Mouse (Mus musculus) neutrophil, adult 5-6 weeks (primary cell): ENCODE data around the gene Triobp. TPM values are rescaled to one million over a fixed set of nuclear protein-coding genes. Genes with fewer than 3 reads are reported as not detected.
"Not testable (repeated sequence)": the region's sequence is repeated elsewhere in the genome, so short reads cannot be mapped to it uniquely, and the experiment has no call there.

Source experiments
- ATAC-seq: fragments of 151-379, 151-347 bp; 2 replicates; pipeline ENCODE4 v1.8.0; 2017; ENCODE audit warnings: mild to moderate bottlenecking, moderate TSS enrichment; ENCODE audit not compliant: insufficient number of reproducible peaks, poor library complexity, low FRiP score, severe bottlenecking; ENCODE audit errors: extremely low read depth
- total RNA-seq: library from RNA; stranded (forward); fragments of 200-1000 nt; gene quantifications from 2 replicates; pipeline ENCODE4 v1.2.3, GENCODE M21; 2017

The Triobp gene
- total RNA-seq, 1 experiment from 2014 or later, result 37.2 TPM

GRCm38 (mm10) chr15:78990970-78991525 is 43.5 kb downstream of the Triobp start:
- ATAC-seq, result no peak

- no peak for ATAC-seq
These were observed 44.7 kb downstream of the Triobp start for GRCm38 (mm10) chr15:78992235-78992634.

GRCm38 (mm10) chr15:78992925-78993324 is 45.4 kb downstream of the Triobp start:
- ATAC-seq, result no peak

- ATAC-seq, result no peak
These were observed 48.4 kb downstream of the Triobp start for GRCm38 (mm10) chr15:78995916-78996315.

- no peak for ATAC-seq
These were observed 49.1 kb downstream of the Triobp start for GRCm38 (mm10) chr15:78996663-78997062.

GRCm38 (mm10) chr15:78998348-78998747 is 50.8 kb downstream of the Triobp start:
- no peak for ATAC-seq

- no peak for ATAC-seq
These were observed 52.1 kb downstream of the Triobp start for GRCm38 (mm10) chr15:78999586-78999985.

- no peak for ATAC-seq
These were observed 52.9 kb downstream of the Triobp start for GRCm38 (mm10) chr15:79000357-79000791.

GRCm38 (mm10) chr15:79001559-79001958 is 54.0 kb downstream of the Triobp start:
- ATAC-seq, result no peak

- ATAC-seq, result no peak
These were observed 54.5 kb downstream of the Triobp start for GRCm38 (mm10) chr15:79002036-79002435.

- no peak for ATAC-seq
These were observed 55.6 kb downstream of the Triobp start for GRCm38 (mm10) chr15:79003079-79003478.

GRCm38 (mm10) chr15:79005581-79005980 is 58.1 kb downstream of the Triobp start:
- no peak for ATAC-seq

GRCm38 (mm10) chr15:79006638-79007037 is 59.1 kb downstream of the Triobp start:
- no peak for ATAC-seq

- no peak for ATAC-seq
These were observed 59.5 kb downstream of the Triobp start for GRCm38 (mm10) chr15:79007059-79007458.

GRCm38 (mm10) chr15:79007836-79008235 is 60.3 kb downstream of the Triobp start:
- not testable (repeated sequence) for ATAC-seq

- ATAC-seq, result no peak
These were observed 62.2 kb downstream of the Triobp start for GRCm38 (mm10) chr15:79009734-79010133.

- no peak for ATAC-seq
These were observed 64.0 kb downstream of the Triobp start for GRCm38 (mm10) chr15:79011550-79011949.

- ATAC-seq, result no peak
These were observed 65.9 kb downstream of the Triobp start for GRCm38 (mm10) chr15:79013382-79013781.

GRCm38 (mm10) chr15:79018191-79018590 is 70.7 kb downstream of the Triobp start:
- no peak for ATAC-seq

- ATAC-seq, result no peak
These were observed 71.4 kb downstream of the Triobp start for GRCm38 (mm10) chr15:79018886-79019285.

GRCm38 (mm10) chr15:79022671-79023230 is 75.2 kb downstream of the Triobp start:
- no peak for ATAC-seq
